Mouse (Mus musculus) liver, embryonic 12.5 days (tissue): ENCODE results near the gene Zfp787. TPM values are rescaled to one million over a fixed set of nuclear protein-coding genes. Genes with fewer than 3 reads are reported as not detected.

Source experiments
- ATAC-seq: fragments of 200-750 bp; cut with Nextera tagmentation; 2 replicates; pipeline ENCODE4 v1.8.0; 2017; ENCODE audit warnings: moderate number of reproducible peaks, mild to moderate bottlenecking, moderate library complexity
- H3K27ac ChIP-seq: fragments of 300-500 bp; sonication (generic); 2 replicates; pipeline ENCODE4 v1.5.1; 2016; ENCODE audit warnings: mild to moderate bottlenecking
- H3K27me3 ChIP-seq: fragments of 300-500 bp; sonication (generic); replicated peaks from 2 replicates; pipeline ENCODE4 v1.6.1; 2016; ENCODE audit warnings: mild to moderate bottlenecking, moderate library complexity
- H3K36me3 ChIP-seq: fragments of 300-500 bp; sonication (generic); 2 replicates; pipeline ENCODE4 v1.6.1; 2016; ENCODE audit warnings: mild to moderate bottlenecking, moderate library complexity
- H3K4me1 ChIP-seq: fragments of 300-500 bp; sonication (generic); 2 replicates; pipeline ENCODE4 v1.6.1; 2016
- H3K4me2 ChIP-seq: fragments of 300-500 bp; sonication (generic); 2 replicates; pipeline ENCODE4 v1.6.1; 2016; ENCODE audit warnings: mild to moderate bottlenecking, moderate library complexity
- H3K4me3 ChIP-seq: fragments of 300-500 bp; sonication (generic); 2 replicates; pipeline ENCODE4 v1.5.1; 2016; ENCODE audit warnings: mild to moderate bottlenecking, moderate library complexity
- H3K9ac ChIP-seq: fragments of 300-500 bp; sonication (generic); 2 replicates; pipeline ENCODE4 v1.6.1; 2016; ENCODE audit warnings: mild to moderate bottlenecking, moderate library complexity
- H3K9me3 ChIP-seq: fragments of 300-500 bp; sonication (generic); replicated peaks from 2 replicates; pipeline ENCODE4 v1.6.1; 2016; ENCODE audit warnings: mild to moderate bottlenecking, moderate library complexity
- WGBS: fragments of 180-500 bp; shearing (Covaris S2); methylation state at CpG from one replicate; pipeline ENCODE4 v1.1.7; 2016; ENCODE audit not compliant: insufficient replicate concordance; 5-methylcytosine and 5-hydroxymethylcytosine counted together
- polyA plus RNA-seq: library from polyadenylated mRNA; unstranded; fragments of >200 nt; fragmentation: Nextera tagmentation; extraction: Ambion mirVana; gene quantifications from 2 replicates; pipeline ENCODE4 v1.2.1, GENCODE M21; 2016

The Zfp787 gene
- polyA plus RNA-seq: 17.3 and 18.0 TPM in 2 replicates

- ATAC-seq: peak; percentile 89
These were observed at the start of gene Zfp787 for GRCm38 (mm10) chr7:6155901-6156411. TSS of gene Zfp787 (minus strand) at chr7:6155997.

GRCm38 (mm10) chr7:6204200-6204599 is 48.4 kb upstream of the Zfp787 start:
- Histone ChIP-seq H3K4me2 (no peak overlapping the region), H3K4me1 (no peaks in the 10 kb centered on the region), H3K36me3 (no peaks in the 10 kb centered on the region), H3K9ac (no peak overlapping the region), H3K9me3 (no peaks in the 10 kb centered on the region), H3K27ac (no peak overlapping the region), H3K4me3 (no peak overlapping the region), H3K27me3 (no peaks in the 10 kb centered on the region)
- ATAC-seq: no peak
- WGBS: 65% methylated on average over 3 of the region's 3 CpGs

More at GRCm38 (mm10) chr7:6155901-6156411, at the start of gene Zfp787:
- peak within 1 kb of the TSS; percentile 92 for H3K27ac ChIP-seq
- H3K4me1 ChIP-seq: peaks cover 59% of the 10 kb centered on the region
- H3K4me3 ChIP-seq: peak within 1 kb of the TSS; percentile 82
- 0% methylated on average over 42 of the region's 54 CpGs for WGBS
- H3K9me3 ChIP-seq: no peaks in the 10 kb centered on the region
- no peaks in the 10 kb centered on the region for H3K27me3 ChIP-seq
- H3K36me3 ChIP-seq: no peaks in the 10 kb centered on the region
- peak within 1 kb of the TSS; percentile 91 for H3K9ac ChIP-seq
- H3K4me2 ChIP-seq: peak within 1 kb of the TSS; percentile 92

GRCm38 (mm10) chr7:6196790-6197189 is 41.0 kb upstream of the Zfp787 start, which contains the start of gene Galp:
TSS of gene Galp (plus strand) at chr7:6197090.
- Histone ChIP-seq H3K4me1 (no peaks in the 10 kb centered on the region), H3K9ac (no peak within 1 kb of the TSS), H3K9me3 (no peaks in the 10 kb centered on the region), H3K36me3 (no peaks in the 10 kb centered on the region), H3K4me2 (no peak within 1 kb of the TSS), H3K27me3 (peaks cover 5% of the 10 kb centered on the region; the same call in 1 of the 2 replicates), H3K4me3 (no peak within 1 kb of the TSS), H3K27ac (no peak within 1 kb of the TSS)
- WGBS: 53% methylated on average over 3 of the region's 3 CpGs
- no peak for ATAC-seq

DNA sequence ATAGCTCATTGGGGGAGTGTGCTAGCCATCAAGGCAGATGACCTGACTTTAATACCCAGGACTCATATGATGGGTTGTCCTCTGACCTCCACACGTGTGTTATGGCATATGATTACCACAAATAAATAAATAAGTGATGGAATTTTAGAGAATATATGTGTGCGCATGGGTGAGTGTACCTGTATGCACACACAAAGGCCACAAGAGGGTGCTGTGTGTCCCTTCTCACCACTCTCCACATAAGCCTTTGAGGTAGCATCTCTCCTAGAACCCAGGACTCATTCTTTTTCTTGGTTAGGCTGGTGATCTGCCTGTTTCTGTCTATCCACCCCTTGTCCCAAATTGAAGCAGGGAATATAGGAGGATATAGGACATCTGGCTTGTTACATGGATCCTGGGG is 40.0 kb upstream of the Zfp787 start:
- no peak overlapping the region for H3K4me2 ChIP-seq
- peaks cover 5% of the 10 kb centered on the region; the same call in 1 of the 2 replicates for H3K27me3 ChIP-seq
- ATAC-seq: no peak
- H3K27ac ChIP-seq: no peak overlapping the region
- 39% methylated on average over 2 of the region's 2 CpGs for WGBS
- no peaks in the 10 kb centered on the region for H3K4me1 ChIP-seq
- no peaks in the 10 kb centered on the region for H3K36me3 ChIP-seq
- H3K9me3 ChIP-seq: no peaks in the 10 kb centered on the region
- H3K4me3 ChIP-seq: no peak overlapping the region
- H3K9ac ChIP-seq: no peak overlapping the region

DNA sequence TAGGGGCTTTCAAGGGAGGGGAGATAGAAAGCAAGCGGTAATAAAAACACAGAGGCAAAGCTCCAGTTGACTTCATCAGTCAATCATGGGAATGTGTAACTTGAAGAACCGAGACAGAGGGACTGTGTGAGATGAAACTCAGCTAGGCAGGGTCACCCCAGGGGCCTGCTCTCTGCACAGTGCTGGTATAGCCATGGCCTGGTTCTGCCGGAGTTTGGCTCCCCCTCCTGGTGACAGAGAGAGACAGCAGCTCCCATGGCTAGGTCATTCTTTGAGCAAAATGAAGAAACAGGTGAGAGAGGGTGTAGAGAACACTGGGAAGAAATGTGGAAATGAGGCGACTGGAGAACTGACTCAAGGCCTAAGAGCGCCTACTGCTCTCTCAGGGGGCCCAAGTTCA is 38.3 kb upstream of the Zfp787 start:
- H3K27me3 ChIP-seq: peaks cover 14% of the 10 kb centered on the region
- ATAC-seq: peak; percentile 65
- WGBS: 24% methylated on average over 5 of the region's 5 CpGs

GRCm38 (mm10) chr7:6191376-6191775 is 35.6 kb upstream of the Zfp787 start:
- Histone ChIP-seq H3K36me3 (peaks cover 40% of the 10 kb centered on the region), H3K9me3 (no peaks in the 10 kb centered on the region), H3K27ac (no peak overlapping the region), H3K9ac (no peak overlapping the region), H3K4me3 (no peak overlapping the region), H3K4me2 (no peak overlapping the region), H3K27me3 (peaks cover 18% of the 10 kb centered on the region), H3K4me1 (no peaks in the 10 kb centered on the region)
- ATAC-seq: no peak
- WGBS: 13% methylated on average over 3 of the region's 3 CpGs

More for the DNA sequence above, 38.3 kb upstream of the Zfp787 start:
- Histone ChIP-seq H3K4me3 (no peak overlapping the region), H3K4me1 (no peaks in the 10 kb centered on the region), H3K27ac (no peak overlapping the region), H3K4me2 (no peak overlapping the region), H3K9ac (no peak overlapping the region), H3K36me3 (peaks cover 13% of the 10 kb centered on the region), H3K9me3 (no peaks in the 10 kb centered on the region)

GRCm38 (mm10) chr7:6189542-6189941 is 33.7 kb upstream of the Zfp787 start:
- Histone ChIP-seq H3K36me3 (peaks cover 56% of the 10 kb centered on the region), H3K9me3 (no peaks in the 10 kb centered on the region), H3K27ac (no peak overlapping the region), H3K4me2 (no peak overlapping the region), H3K9ac (no peak overlapping the region), H3K27me3 (peaks cover 18% of the 10 kb centered on the region), H3K4me3 (no peak overlapping the region), H3K4me1 (no peaks in the 10 kb centered on the region)
- WGBS: 53% methylated on average over 45 of the region's 45 CpGs
- no peak for ATAC-seq

DNA sequence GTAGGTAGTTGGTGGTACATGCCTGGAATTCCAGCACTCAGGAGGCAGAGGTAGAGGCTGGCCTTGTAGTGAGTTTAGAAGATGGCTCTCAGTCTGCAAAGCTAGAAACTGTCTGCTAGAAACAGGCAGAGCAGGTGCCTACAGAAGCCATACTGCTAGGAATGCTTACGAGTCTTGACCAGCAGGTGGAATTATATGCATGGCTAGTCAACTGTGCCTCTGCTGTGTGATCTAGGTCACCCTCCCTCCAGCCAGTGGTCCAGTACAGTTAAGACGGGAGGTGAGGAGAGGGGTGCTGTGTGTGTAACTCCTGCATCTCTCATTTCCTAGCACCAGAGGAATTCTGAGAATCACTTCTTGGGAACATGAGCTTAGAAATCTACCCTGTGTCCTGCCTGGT is 31.0 kb upstream of the Zfp787 start:
- 70% methylated on average over 2 of the region's 2 CpGs for WGBS
- H3K4me1 ChIP-seq: peaks cover 9% of the 10 kb centered on the region
- H3K27me3 ChIP-seq: peaks cover 18% of the 10 kb centered on the region
- no peak for ATAC-seq
- no peak overlapping the region for H3K4me3 ChIP-seq
- H3K36me3 ChIP-seq: peaks cover 68% of the 10 kb centered on the region
- H3K9me3 ChIP-seq: no peaks in the 10 kb centered on the region
- H3K27ac ChIP-seq: no peak overlapping the region
- no peak overlapping the region for H3K9ac ChIP-seq
- H3K4me2 ChIP-seq: no peak overlapping the region

DNA sequence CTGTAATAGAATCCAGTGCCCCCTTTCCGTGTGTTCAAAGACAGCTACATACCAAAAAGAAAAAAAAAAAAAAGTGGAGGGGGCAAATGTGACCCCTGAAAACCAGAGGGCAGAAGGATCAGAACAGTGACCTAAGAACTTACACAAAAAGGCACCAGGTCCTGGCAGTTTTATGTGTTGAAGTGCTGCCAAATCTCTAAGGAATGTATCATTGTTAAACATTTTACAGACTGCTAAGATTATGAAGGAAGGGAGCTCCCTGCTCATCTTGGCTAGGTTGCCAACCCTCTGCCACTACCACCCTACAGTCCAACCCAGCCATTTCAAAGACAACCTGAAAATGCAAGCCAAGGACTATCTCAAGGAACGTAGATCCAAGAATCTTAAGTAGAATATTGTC is 30.4 kb upstream of the Zfp787 start:
- WGBS: 70% methylated on average over 2 of the region's 2 CpGs
- ATAC-seq: no peak
- H3K36me3 ChIP-seq: peaks cover 68% of the 10 kb centered on the region

DNA sequence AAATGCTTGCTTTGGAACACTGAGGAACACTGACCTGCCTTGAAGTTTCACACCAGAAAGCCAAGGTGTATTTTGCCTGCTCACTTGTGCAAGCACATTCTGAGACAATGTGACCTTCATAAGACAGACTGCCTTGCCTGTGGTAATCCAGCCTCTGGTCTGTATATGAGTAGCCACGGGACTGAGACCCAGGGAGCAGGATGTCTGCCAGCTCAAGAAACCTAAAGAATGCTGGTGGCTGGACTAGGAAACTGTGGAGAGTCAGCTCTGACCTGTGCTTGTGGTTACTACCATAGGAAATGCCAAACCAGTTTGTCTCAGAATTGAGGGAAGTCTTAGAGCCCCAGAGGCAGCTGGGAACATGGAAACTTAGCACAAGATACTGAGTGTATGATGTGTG is 29.6 kb upstream of the Zfp787 start:
- Histone ChIP-seq H3K4me2 (no peak overlapping the region), H3K4me3 (no peak overlapping the region), H3K27me3 (peaks cover 18% of the 10 kb centered on the region), H3K9ac (no peak overlapping the region), H3K27ac (no peak overlapping the region), H3K36me3 (peaks cover 68% of the 10 kb centered on the region), H3K9me3 (no peaks in the 10 kb centered on the region), H3K4me1 (peaks cover 9% of the 10 kb centered on the region)
- no peak for ATAC-seq
- WGBS: 61% methylated on average over 1 of the region's 1 CpGs

More for the DNA sequence above, 30.4 kb upstream of the Zfp787 start:
- H3K4me1 ChIP-seq: peaks cover 9% of the 10 kb centered on the region
- H3K27me3 ChIP-seq: peaks cover 18% of the 10 kb centered on the region
- H3K4me2 ChIP-seq: no peak overlapping the region
- no peaks in the 10 kb centered on the region for H3K9me3 ChIP-seq
- H3K27ac ChIP-seq: no peak overlapping the region
- no peak overlapping the region for H3K4me3 ChIP-seq
- H3K9ac ChIP-seq: no peak overlapping the region

GRCm38 (mm10) chr7:6184521-6184920 is 28.7 kb upstream of the Zfp787 start:
- Histone ChIP-seq H3K4me3 (no peak overlapping the region), H3K4me2 (no peak overlapping the region), H3K9ac (no peak overlapping the region), H3K4me1 (peaks cover 9% of the 10 kb centered on the region), H3K27ac (no peak overlapping the region), H3K36me3 (peaks cover 62% of the 10 kb centered on the region), H3K27me3 (peaks cover 12% of the 10 kb centered on the region), H3K9me3 (no peaks in the 10 kb centered on the region)
- no peak for ATAC-seq
- WGBS: 84% methylated on average over 8 of the region's 8 CpGs

DNA sequence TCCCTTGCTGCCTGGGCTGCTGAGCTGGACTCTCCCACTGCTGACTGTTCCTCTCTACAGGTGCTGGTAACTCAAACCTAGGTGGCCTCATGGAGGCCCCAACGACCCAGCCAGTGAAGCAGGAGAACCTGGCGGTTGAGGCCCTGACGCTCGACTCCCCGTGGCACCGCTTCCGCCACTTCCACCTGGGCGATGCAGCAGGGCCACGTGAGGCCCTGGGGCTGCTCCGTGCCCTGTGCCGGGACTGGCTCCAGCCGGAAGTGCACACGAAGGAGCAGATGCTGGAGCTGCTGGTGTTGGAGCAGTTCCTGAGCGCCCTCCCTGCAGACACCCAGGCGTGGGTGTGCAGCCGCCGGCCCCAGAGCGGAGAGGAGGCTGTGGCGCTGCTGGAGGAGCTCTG is 28.0 kb upstream of the Zfp787 start:
- Histone ChIP-seq H3K27ac (no peak overlapping the region), H3K36me3 (peaks cover 58% of the 10 kb centered on the region), H3K4me1 (peaks cover 9% of the 10 kb centered on the region), H3K9ac (no peak overlapping the region), H3K4me2 (no peak overlapping the region), H3K27me3 (0 out of 2 replicates have a peak, but pooled peaks cover 5% of the 10 kb centered on the region), H3K4me3 (no peak overlapping the region), H3K9me3 (no peaks in the 10 kb centered on the region)
- ATAC-seq: no peak
- WGBS: 88% methylated on average over 19 of the region's 19 CpGs

DNA sequence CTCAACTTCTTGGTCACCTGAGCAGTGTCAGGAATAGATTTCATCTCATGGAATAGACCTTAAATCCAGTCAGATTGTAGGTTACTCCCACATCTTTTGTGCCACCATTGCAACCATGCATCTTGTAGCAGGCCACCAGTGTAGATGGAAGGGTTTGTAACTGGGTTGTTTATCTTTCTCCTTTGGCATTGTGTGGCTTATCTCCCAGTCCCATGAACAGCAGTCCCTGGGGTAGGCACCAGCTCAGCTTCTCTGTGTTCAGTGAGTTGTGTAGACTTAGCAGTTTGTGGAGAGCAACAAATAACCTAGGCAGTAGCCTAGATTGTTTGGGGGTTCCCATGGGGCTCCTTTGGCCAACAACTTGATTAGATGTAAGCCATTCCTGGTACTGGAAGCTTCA is 27.1 kb upstream of the Zfp787 start:
- Histone ChIP-seq H3K9ac (no peak overlapping the region), H3K9me3 (no peaks in the 10 kb centered on the region), H3K4me3 (no peak overlapping the region), H3K27me3 (no peaks in the 10 kb centered on the region), H3K36me3 (peaks cover 57% of the 10 kb centered on the region), H3K27ac (no peak overlapping the region), H3K4me1 (peaks cover 9% of the 10 kb centered on the region), H3K4me2 (no peak overlapping the region)
- ATAC-seq: peak; percentile 56; the same call in 1 of the 2 replicates
